In the genomic region with DNA sequence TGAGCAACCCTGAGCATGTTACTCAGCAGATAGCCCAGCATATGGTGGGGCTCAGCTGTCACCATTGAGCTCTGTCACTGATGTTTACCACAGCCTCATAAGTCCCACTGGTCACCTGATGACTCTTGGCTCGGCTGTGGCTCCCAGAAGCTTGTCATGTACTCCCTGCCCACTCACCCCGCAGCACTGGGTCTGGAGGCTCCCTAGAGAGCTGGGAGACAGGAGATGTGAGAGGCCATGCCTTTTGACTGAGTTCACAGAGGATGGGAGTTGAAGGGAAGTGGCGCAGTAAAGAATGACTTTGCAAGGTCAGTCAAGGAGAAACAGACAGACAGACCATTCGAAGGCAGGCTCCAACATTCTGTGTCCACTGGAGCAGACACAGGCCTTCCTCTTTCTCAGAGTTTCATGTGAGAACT, we compare ENCODE assay signal across 12 mouse cellular contexts. TPM values are rescaled to one million over a fixed set of nuclear protein-coding genes. Genes with fewer than 3 reads are reported as not detected.
DNase-seq lines count a peak whose midpoint lies in the region; ATAC-seq lines count a peak whose summit lies in the region.
"Had no signal": no experiment of that assay in that cellular context is flagged by ENCODE, and none has a peak within 500 bp of the region (broad histone marks: within the 10 kb centered on the region; RNA-seq: fewer than 3 reads in every experiment).

No protein-coding gene starts in this region.

- no peak for ATAC-seq in forebrain, embryonic 12.5 days (ENCODE audit: low FRiP score)
- ATAC-seq in forebrain, embryonic 13.5 days = no peak
- peak; percentile 20; the same call in 1 of the 2 replicates for ATAC-seq in neural tube, embryonic 14.5 days (ENCODE audit: low read depth)
- ATAC-seq in neural tube, embryonic 15.5 days (ENCODE audit: low FRiP score) = no peak
- no peak for ATAC-seq in liver, embryonic 11.5 days (replicated peaks; ENCODE audit: low FRiP score)
- no peak for ATAC-seq in stomach, embryonic 16.5 days (ENCODE audit: insufficient read depth, low FRiP score)
- ATAC-seq: activated CD4-positive, CD25-positive, alpha-beta regulatory T cell, adult 4 months had no signal

- 0 out of 2 replicates have a peak overlapping the region, but pooled peaks have one; percentile 42 for H3K27ac ChIP-seq in forebrain, embryonic 12.5 days
- no peak overlapping the region for H3K27ac ChIP-seq in forebrain, embryonic 13.5 days
- H3K27ac ChIP-seq in neural tube, embryonic 14.5 days (ENCODE audit: low read depth, low read length) = no peak overlapping the region
- no peak overlapping the region for H3K27ac ChIP-seq in neural tube, embryonic 15.5 days (replicated peaks)
- H3K27ac ChIP-seq in liver, embryonic 11.5 days (ENCODE audit: low read depth, low read length) = no peak overlapping the region; the same call in 1 of the 2 replicates
- peak overlapping the region; percentile 48; the same call in 1 of the 2 replicates for H3K27ac ChIP-seq in stomach, embryonic 16.5 days (ENCODE audit: low read length)
- H3K27ac ChIP-seq: embryonic facial prominence, embryonic 13.5 days had no signal

- no peak overlapping the region for H3K9ac ChIP-seq in forebrain, embryonic 12.5 days
- no peak overlapping the region for H3K9ac ChIP-seq in forebrain, embryonic 13.5 days
- H3K9ac ChIP-seq in neural tube, embryonic 14.5 days (replicated peaks; ENCODE audit: low read depth, low read length) = no peak overlapping the region
- H3K9ac ChIP-seq in neural tube, embryonic 15.5 days (replicated peaks) = no peak overlapping the region
- 0 out of 2 replicates have a peak overlapping the region, but pooled peaks have one; percentile 12 for H3K9ac ChIP-seq in liver, embryonic 11.5 days (ENCODE audit: low read depth, low read length)
- H3K9ac ChIP-seq in stomach, embryonic 16.5 days (ENCODE audit: low read length) = no peak overlapping the region
- H3K9ac ChIP-seq: embryonic facial prominence, embryonic 13.5 days had no signal

- no peaks in the 10 kb centered on the region for H3K9me3 ChIP-seq in forebrain, embryonic 12.5 days
- H3K9me3 ChIP-seq in forebrain, embryonic 13.5 days (replicated peaks) = no peaks in the 10 kb centered on the region
- no peaks in the 10 kb centered on the region for H3K9me3 ChIP-seq in neural tube, embryonic 14.5 days (ENCODE audit: control insufficient read depth, low read length)
- H3K9me3 ChIP-seq in neural tube, embryonic 15.5 days (replicated peaks) = no peaks in the 10 kb centered on the region
- H3K9me3 ChIP-seq in liver, embryonic 11.5 days (ENCODE audit: control insufficient read depth, low read length) = no peaks in the 10 kb centered on the region
- no peaks in the 10 kb centered on the region for H3K9me3 ChIP-seq in stomach, embryonic 16.5 days (replicated peaks; ENCODE audit: control insufficient read depth, low read length)
- H3K9me3 ChIP-seq: embryonic facial prominence, embryonic 13.5 days had no signal

- H3K36me3 ChIP-seq in forebrain, embryonic 12.5 days (replicated peaks) = peaks cover 41% of the 10 kb centered on the region
- peaks cover 38% of the 10 kb centered on the region for H3K36me3 ChIP-seq in forebrain, embryonic 13.5 days (ENCODE audit: poor library complexity, severe bottlenecking)
- no peaks in the 10 kb centered on the region for H3K36me3 ChIP-seq in neural tube, embryonic 14.5 days (ENCODE audit: control insufficient read depth, insufficient read depth, low read length)
- H3K36me3 ChIP-seq in neural tube, embryonic 15.5 days = peaks cover 3% of the 10 kb centered on the region; the same call in 1 of the 2 replicates
- H3K36me3 ChIP-seq in liver, embryonic 11.5 days (ENCODE audit: control insufficient read depth, insufficient read depth, low read length) = peaks cover 27% of the 10 kb centered on the region
- peaks cover 11% of the 10 kb centered on the region for H3K36me3 ChIP-seq in stomach, embryonic 16.5 days (ENCODE audit: control insufficient read depth, insufficient read depth, low read length)

- H3K4me3 ChIP-seq in forebrain, embryonic 12.5 days (replicated peaks) = no peak overlapping the region
- no peak overlapping the region for H3K4me3 ChIP-seq in forebrain, embryonic 13.5 days
- H3K4me3 ChIP-seq in neural tube, embryonic 14.5 days (ENCODE audit: low read depth, low read length) = no peak overlapping the region
- no peak overlapping the region for H3K4me3 ChIP-seq in neural tube, embryonic 15.5 days (replicated peaks)
- no peak overlapping the region for H3K4me3 ChIP-seq in liver, embryonic 11.5 days (ENCODE audit: low read depth, low read length)
- H3K4me3 ChIP-seq in stomach, embryonic 16.5 days (replicated peaks; ENCODE audit: low read length) = no peak overlapping the region
- H3K4me3 ChIP-seq: embryonic facial prominence, embryonic 13.5 days had no signal

- DNase-seq in liver, embryonic 11.5 days (ENCODE audit: low spot score) = no peak
- DNase-seq in gastrocnemius, adult 8-10 months (ENCODE audit: low spot score in 2 of 2) = no peak
- no peak for DNase-seq in right cerebral cortex, postnatal 25 days
- DNase-seq: cerebellum, adult 18-20 months; lung, postnatal 36 days had no signal

- 71% methylated on average over 4 of the region's 4 CpGs for WGBS in forebrain, embryonic 12.5 days
- 71% methylated on average over 4 of the region's 4 CpGs for WGBS in forebrain, embryonic 13.5 days
- 41% methylated on average over 4 of the region's 4 CpGs for WGBS in neural tube, embryonic 14.5 days
- 53% methylated on average over 4 of the region's 4 CpGs for WGBS in neural tube, embryonic 15.5 days
- 64% methylated on average over 4 of the region's 4 CpGs for WGBS in liver, embryonic 11.5 days
- WGBS in stomach, embryonic 16.5 days = 65% methylated on average over 4 of the region's 4 CpGs

- peaks cover 21% of the 10 kb centered on the region for H3K4me1 ChIP-seq in forebrain, embryonic 12.5 days
- H3K4me1 ChIP-seq in forebrain, embryonic 13.5 days = peaks cover 12% of the 10 kb centered on the region; the same call in 1 of the 2 replicates
- H3K4me1 ChIP-seq in neural tube, embryonic 14.5 days (ENCODE audit: control insufficient read depth, insufficient read depth, low read length) = no peaks in the 10 kb centered on the region
- peaks cover 16% of the 10 kb centered on the region for H3K4me1 ChIP-seq in neural tube, embryonic 15.5 days
- H3K4me1 ChIP-seq in liver, embryonic 11.5 days (replicated peaks; ENCODE audit: control insufficient read depth, insufficient read depth, low read length) = peaks cover 53% of the 10 kb centered on the region
- peaks cover 44% of the 10 kb centered on the region for H3K4me1 ChIP-seq in stomach, embryonic 16.5 days (ENCODE audit: control insufficient read depth, insufficient read depth, low read length)

- H3K4me2 ChIP-seq in forebrain, embryonic 12.5 days = no peak overlapping the region
- H3K4me2 ChIP-seq in forebrain, embryonic 13.5 days = no peak overlapping the region
- H3K4me2 ChIP-seq in neural tube, embryonic 14.5 days (ENCODE audit: low read depth, low read length) = no peak overlapping the region
- no peak overlapping the region for H3K4me2 ChIP-seq in neural tube, embryonic 15.5 days
- no peak overlapping the region for H3K4me2 ChIP-seq in liver, embryonic 11.5 days
- no peak overlapping the region for H3K4me2 ChIP-seq in stomach, embryonic 16.5 days (ENCODE audit: low read depth, low read length)
- H3K4me2 ChIP-seq: embryonic facial prominence, embryonic 13.5 days had no signal

- H3K27me3 ChIP-seq in forebrain, embryonic 12.5 days = no peaks in the 10 kb centered on the region
- no peaks in the 10 kb centered on the region for H3K27me3 ChIP-seq in forebrain, embryonic 13.5 days
- H3K27me3 ChIP-seq in neural tube, embryonic 14.5 days (ENCODE audit: control insufficient read depth, insufficient read depth, low read length) = no peaks in the 10 kb centered on the region
- no peaks in the 10 kb centered on the region for H3K27me3 ChIP-seq in neural tube, embryonic 15.5 days (replicated peaks)
- H3K27me3 ChIP-seq in liver, embryonic 11.5 days (replicated peaks; ENCODE audit: control insufficient read depth, insufficient read depth, low read length) = no peaks in the 10 kb centered on the region
- no peaks in the 10 kb centered on the region for H3K27me3 ChIP-seq in stomach, embryonic 16.5 days (ENCODE audit: control insufficient read depth, insufficient read depth, low read length)
- H3K27me3 ChIP-seq: embryonic facial prominence, embryonic 13.5 days had no signal

RNA-seq across cellular contexts. Expression of a gene that starts 10.2 kb away (rescaled TPM):
- polyA plus RNA-seq in forebrain, embryonic 12.5 days (2016; fragmentation: Nextera tagmentation; extraction: Ambion mirVana) = 110 and 113 TPM in 2 replicates
- 95.4 and 96.2 TPM in 2 replicates for polyA plus RNA-seq in forebrain, embryonic 13.5 days (2015; fragmentation: Nextera tagmentation; extraction: Ambion mirVana)
- 61.8 and 83.3 TPM in 2 replicates for polyA plus RNA-seq in neural tube, embryonic 14.5 days (2014; fragmentation: Nextera tagmentation; extraction: Ambion mirVana)
- polyA plus RNA-seq in neural tube, embryonic 15.5 days (2015; fragmentation: Nextera tagmentation; extraction: Ambion mirVana) = 78.8 and 91.3 TPM in 2 replicates
- 150 and 153 TPM in 2 replicates for polyA plus RNA-seq in liver, embryonic 11.5 days (2014; fragmentation: Nextera tagmentation; extraction: Ambion mirVana)
- 142 and 155 TPM in 2 replicates for polyA plus RNA-seq in stomach, embryonic 16.5 days (2015; fragmentation: Nextera tagmentation; extraction: Ambion mirVana)
- 1 to 10 TPM; 4.6 to 9.8 (median 5.3) TPM for total RNA-seq in gastrocnemius, adult 8-10 months (2022)

RNA-seq across cellular contexts. Expression of a gene that starts 55.3 kb away (rescaled TPM):
- polyA plus RNA-seq in forebrain, embryonic 12.5 days (2016; fragmentation: Nextera tagmentation; extraction: Ambion mirVana) = 7.8 and 9.9 TPM in 2 replicates
- polyA plus RNA-seq in forebrain, embryonic 13.5 days (2015; fragmentation: Nextera tagmentation; extraction: Ambion mirVana) = 9.1 and 9.3 TPM in 2 replicates
- 6.1 TPM in 2 replicates for polyA plus RNA-seq in neural tube, embryonic 14.5 days (2014; fragmentation: Nextera tagmentation; extraction: Ambion mirVana)
- polyA plus RNA-seq in neural tube, embryonic 15.5 days (2015; fragmentation: Nextera tagmentation; extraction: Ambion mirVana) = 4.4 and 4.8 TPM in 2 replicates
- polyA plus RNA-seq in liver, embryonic 11.5 days (2014; fragmentation: Nextera tagmentation; extraction: Ambion mirVana) = 5.4 and 8.1 TPM in 2 replicates
- 4.9 and 5.5 TPM in 2 replicates for polyA plus RNA-seq in stomach, embryonic 16.5 days (2015; fragmentation: Nextera tagmentation; extraction: Ambion mirVana)
- 10 to 100 TPM; 15.2 to 18.5 (median 16.8) TPM for total RNA-seq in gastrocnemius, adult 8-10 months (2022)

Comparison
In these comparisons a context has a peak if more than half of its experiments do, and no peak if none do; other contexts are left out.
1. H3K27ac ChIP-seq: peak in forebrain, embryonic 12.5 days (single experiment) and stomach, embryonic 16.5 days (single experiment); none in forebrain, embryonic 13.5 days (single experiment), neural tube, embryonic 14.5 days (single experiment), neural tube, embryonic 15.5 days (single experiment) and liver, embryonic 11.5 days (single experiment).